Mouse (Mus musculus) gastrocnemius, postnatal 4 days (tissue): ENCODE measurements around the gene Capn12. TPM values are rescaled to one million over a fixed set of nuclear protein-coding genes. Genes with fewer than 3 reads are reported as not detected.
"Not testable (repeated sequence)": the region's sequence is repeated elsewhere in the genome, so short reads cannot be mapped to it uniquely, and the experiment has no call there.

ENCODE experiments used
- DNase-seq, 2 experiments: peaks; one replicate each; pipeline ENCODE4 v3.0.0; 2021 to 2022; ENCODE audit warnings: low spot score in 2 of 2, mixed read lengths in 2 of 2
- total RNA-seq, 2 experiments: library from RNA; stranded (reverse); gene quantifications; 2 replicates each; pipeline ENCODE4 v1.2.3; 2021

Capn12 gene
- total RNA-seq, 2 experiments from 2014 or later = 0.10 to 0.20 TPM

DNA sequence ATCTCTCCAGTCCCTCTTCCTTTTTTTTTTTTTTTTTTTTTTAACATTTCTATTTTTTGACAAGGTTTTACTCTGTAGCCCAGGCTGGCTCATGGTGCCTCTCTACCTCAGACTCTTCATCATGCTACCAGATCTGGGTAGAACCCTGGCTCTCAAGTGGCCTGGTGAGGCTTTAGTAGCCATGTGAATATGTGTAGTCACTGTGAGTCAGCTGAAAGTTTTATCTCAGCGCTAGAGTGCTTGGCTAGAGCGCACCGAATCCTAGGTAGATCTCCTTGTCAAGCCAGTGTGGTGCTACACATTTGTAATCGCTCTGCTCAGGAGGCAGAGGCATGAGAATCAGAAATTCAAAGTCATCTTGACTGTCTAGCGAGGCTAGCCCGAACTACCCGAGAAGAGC, 4.1 kb upstream of the Capn12 start:
- DNase-seq = no peak

DNA sequence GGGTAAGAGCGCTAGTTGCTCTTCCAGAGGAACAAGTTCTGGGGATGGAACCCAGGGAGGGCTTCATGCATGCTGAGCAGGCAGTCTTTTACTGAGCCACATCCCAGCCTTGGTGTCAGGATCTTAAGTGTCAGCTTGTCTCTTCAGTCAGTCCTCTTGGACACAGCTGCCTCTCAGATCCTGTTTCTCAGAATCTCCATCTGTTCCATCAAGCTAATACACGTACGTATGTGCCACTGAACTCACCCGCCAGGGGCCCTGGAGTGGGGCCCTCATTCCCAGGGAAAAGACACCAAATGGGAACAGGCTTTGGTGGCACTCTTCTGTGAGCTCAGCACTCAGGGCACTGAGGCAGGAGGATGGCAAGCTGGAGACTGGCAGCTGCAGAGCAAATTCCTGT, 3.4 kb upstream of the Capn12 start:
- DNase-seq = no peak

DNA sequence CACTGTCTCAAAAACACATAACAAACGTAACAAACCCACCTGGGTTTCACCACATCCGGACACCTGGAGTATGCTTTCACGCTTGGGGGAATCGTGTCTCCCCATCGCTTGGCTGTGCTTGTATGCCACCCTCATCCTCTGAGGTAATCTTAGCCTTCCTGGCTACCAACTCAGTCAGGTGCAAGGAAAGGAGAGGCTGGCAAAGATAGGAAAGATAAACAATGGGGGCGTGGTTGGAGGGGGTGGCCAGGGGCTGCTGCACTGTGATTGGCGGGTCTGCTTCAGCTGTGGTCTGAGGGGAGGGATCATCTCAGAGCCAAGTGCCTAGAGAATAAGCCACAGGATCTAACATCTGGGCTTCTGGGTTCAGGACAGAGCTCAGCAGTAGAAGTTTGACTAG, 1.6 kb upstream of the Capn12 start:
- DNase-seq = no peak

DNA sequence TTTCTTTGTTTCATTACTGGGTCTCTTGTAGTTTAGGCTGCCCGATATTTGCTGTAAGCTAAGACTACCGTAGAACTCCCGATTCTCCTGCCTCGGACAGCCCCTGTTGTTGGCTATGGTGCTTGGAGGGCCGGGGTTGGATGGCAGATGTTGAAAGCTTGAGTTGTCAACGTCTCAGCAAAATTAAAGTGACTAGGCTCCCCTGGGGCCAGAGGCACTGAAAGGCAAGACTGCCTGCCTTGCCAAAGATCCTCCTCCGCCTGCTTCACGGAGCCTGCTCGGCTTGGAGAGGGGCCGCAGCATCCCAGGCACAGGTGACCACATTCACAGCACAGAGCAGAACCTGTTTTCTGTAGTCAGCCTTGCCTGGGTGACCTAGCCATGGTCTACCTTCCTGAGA, 668 bp upstream of the Capn12 start:
- DNase-seq = no peak

DNA sequence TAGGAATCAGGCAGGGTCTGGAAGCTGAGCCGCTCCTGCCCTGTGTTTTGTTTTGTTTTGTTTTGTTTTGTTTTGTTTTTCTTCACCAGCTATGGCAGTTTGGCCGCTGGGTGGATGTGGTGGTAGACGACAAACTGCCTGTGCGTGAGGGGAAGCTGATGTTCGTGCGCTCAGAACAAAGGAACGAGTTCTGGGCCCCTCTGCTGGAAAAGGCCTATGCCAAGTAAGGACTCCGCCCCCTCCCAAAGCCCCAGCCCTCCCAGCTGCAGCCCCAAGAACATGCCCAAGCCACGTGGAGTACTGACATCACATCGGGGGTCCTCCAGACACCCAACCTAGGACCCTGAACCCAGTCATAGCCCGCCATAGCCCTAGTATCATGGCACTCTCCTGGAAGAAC, 1.8 kb downstream of the Capn12 start:
- no peak for DNase-seq

DNA sequence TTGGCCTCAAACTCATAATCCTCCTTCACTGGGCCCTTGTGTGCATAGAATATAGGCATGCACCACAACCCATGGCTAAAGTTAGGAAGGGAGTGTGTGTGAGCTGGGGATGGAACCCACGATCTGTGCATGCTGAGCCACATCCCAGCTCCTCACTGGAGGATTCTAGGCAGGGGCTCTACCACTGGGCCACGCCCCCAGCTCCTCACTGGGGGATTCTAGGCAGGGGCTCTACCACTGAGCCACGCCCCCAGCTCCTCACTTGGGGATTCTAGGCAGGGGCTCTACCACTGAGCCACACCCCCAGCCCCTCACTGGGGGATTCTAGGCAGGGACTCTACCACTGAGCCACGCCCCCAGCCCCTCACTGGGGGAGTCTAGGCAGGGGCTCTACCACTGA, 2.5 kb downstream of the Capn12 start:
- not testable (repeated sequence) for DNase-seq

DNA sequence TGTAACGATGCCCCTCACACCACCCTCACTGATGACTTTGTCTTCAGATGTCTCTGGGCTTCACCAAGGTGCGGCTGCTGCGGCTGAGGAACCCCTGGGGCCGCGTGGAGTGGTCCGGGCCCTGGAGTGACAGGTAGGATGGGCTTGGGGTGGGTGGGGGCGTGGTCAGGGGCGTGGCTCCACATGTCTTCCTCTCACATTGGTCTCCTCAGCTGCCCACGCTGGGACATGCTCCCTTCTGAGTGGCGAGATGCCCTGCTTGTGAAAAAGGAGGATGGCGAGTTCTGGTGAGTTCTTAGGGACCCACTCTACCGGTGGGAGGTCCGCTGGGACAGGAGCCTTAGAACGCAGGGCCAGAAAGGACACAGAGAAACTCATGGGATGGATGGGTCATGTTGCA, 5.3 kb downstream of the Capn12 start:
- DNase-seq = no peak

DNA sequence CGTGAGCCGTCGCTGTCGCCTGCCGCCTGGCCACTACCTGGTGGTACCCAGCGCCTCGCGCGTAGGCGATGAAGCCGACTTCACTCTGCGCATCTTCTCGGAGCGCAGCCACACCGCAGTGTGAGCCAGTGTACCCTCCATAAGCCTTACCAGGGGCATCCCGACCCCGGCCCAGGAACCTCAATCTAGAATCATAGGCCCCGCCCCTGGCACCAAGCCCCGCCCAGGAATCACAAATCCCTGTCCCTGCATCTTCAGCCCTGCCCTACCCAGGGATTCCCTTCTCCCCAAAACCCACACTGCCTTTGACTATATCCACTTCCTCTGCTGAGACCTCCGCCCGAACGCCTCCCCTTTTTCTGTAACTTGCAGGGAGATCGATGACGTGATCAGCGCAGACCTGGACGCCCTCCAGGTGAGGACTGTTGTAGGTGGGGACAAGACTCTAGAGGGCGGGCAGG, 7.5 kb downstream of the Capn12 start:
- no peak for DNase-seq

DNA sequence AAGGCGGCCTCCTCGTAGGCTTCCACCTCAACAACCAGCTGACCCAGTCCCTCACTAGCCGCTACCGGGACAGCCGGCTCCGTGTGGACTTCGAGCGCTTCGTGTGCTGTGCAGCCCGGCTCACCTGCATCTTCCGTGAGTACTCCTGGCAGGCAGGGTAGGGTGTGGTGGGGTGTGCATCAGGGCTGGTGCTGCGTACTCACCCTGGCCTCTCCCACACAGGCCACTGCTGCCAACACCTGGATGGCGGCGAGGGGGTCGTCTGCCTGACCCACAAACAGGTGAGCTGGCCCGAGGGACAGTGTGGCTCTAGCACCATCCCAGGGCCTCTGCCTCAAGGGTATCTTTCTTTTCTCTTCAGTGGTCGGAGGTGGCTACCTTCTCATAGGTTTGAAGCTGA, 11.4 kb downstream of the Capn12 start:
- DNase-seq = no peak

DNA sequence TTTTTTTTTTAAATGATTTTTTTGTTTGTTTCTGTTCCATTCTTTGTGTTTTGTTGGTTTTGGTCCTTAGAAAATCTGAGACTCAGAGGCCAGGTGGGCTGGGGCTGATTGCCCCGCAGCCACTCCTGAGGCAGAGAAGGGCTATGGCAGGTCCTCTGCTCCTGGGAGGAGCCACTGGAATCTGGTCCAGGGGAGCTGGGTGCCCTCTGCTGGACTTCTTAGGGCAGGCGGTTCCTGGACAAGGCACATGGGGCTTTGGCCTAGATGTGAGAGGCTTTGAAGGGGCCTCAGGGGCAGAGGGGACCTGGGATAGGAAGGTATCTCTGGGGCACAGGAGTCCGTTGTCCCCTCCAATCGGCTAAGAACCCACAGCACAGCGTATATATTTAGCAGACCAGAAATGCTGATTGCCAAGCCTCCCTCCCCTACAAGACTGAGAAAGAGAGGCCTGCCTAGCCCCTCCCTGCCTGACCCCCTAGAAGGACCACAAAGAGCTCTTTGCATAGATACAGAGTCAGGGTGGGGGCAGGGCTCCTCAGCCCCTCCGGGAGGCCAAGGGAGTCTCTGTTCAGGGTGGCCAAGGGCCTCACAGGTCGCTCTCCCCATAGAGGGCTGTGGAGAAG, 12.5 kb downstream of the Capn12 start:
- DNase-seq = peak in 1 of 2 experiments; percentile 49

DNA sequence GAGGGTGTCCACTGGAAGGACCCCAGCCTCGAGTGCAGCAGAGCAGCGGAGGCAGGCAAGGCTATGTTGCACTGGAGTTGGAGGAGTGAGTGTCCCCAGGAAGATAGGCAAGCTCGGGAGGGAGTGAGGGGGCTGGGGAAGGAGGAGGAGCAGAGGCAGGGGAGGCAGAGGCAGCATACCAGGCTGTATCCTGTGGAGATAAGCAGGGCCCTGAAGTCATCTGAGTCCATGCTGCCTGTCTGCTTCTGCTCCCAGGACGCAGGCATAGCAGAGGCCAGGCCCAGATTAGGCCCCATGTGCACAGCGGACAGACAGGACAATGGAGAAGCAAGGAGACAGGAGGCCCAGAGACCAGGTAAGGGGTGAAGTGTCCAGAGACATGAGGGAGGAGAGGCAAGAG, 13.7 kb downstream of the Capn12 start:
- DNase-seq = no peak

DNA sequence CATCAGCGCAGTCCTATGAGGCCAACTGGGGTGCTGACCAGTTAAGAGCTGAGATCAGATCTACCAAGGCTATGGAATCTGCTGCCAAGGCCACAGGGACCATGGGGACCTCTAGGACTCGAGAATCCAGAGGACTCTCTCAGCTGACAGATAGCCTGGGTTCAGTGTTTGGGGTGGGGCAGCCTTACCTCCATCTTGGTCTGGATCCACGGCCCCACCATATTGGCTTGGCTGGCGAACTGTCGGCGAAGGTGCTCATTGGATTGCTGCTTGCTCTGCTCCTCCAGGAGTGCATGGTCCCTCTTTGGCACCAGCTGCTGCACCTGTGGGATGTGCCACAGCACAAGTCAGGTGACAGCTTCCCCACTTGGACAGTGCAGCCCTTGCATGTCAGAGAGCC, 16.4 kb downstream of the Capn12 start:
- DNase-seq = no peak

DNA sequence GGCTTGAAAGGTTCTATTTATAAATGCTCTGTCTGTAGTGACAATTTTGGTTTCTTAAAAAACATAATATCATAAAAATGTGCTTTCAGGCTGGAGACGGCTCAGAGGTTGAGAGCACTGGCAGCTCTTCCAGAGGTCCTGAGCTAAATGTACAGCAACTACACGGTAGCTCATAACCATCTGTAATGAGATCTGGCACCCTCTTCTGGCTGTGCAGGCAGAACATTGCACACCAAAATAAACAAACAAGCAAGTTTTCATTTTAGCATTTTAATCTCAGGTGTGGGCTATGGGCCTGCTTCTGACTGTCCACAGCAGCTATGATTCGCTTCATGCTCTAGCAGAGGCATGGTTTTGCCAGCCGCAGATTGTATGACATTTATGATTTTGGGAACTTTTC, 18.8 kb downstream of the Capn12 start:
- DNase-seq = no peak

DNA sequence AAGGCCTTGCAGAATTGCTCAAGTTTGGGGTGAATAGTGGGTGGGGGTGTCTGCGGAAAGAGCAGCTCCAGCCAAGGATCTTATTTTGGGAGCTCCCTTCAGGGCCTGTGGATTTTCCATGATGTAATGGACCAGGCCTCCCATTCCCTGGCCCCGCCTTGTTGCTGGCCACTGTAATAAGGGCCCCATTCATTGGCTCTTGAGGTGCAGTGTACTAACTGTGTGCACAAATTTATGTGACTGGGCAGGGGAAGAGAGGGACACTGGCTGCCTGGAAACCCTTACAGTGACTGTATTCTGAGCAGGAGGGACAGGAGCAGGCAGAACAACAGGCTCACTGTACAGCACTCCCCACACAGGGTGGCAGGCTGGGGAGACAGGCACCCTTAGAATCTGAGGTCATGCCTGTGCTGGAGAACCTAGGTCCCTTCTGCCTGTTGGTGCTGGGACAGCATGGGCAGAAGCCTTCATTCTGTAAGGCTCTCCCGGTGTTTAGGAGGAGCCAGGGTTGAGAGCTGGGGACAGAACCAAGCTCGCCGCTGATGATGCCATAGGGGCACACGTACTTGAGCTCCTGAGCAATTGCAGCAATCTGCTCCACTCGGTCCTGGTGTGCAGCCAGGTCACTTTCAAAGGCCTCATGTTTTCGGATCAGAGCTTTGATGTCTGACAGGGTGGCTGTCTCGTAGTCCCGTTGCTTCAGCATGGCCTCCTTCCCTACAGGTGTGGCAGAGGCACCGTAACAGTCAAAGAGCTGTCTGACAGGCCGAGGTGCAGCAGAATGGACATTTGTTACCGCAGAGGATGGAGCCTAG, 20.3 kb downstream of the Capn12 start:
- DNase-seq = no peak

DNA sequence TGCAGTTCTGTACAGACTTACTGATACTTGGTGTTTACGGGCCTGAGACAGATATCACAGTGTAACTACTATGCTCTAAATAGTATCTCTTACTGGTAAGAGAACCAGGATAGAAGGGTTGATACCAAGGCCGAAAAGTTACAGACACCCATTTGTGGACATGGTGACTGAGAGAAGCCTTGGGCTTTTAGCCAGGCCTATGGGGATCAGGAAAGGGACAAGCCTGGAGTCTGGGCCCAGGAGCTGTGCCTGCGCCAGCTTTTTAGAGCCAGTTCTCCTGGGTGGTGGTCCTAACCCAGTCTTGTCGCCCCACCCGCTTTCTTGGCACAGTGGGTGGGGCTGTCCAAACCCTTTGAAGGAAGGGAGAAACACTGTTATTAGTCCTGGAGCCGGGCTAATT, 21.0 kb downstream of the Capn12 start:
- DNase-seq = no peak

DNA sequence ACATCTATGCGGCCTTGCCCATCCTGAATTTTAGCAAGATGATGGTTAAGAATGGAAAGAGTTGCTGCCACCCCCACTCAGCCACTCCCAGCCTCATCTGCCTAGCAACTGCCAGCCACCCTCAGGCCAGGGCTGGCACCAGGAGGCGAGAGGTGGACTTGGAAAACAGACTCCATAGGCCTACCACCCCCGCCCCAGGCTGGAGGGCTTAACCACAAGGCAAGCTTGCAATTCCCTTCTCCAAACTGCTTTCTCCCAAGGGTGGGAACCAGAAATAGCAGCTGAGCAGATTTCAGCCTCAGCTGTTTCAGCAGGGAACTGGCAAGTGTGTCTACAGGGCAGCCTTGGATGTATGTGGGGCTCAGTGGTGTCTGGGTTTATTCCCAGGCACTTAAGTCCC, 21.6 kb downstream of the Capn12 start:
- DNase-seq = no peak

DNA sequence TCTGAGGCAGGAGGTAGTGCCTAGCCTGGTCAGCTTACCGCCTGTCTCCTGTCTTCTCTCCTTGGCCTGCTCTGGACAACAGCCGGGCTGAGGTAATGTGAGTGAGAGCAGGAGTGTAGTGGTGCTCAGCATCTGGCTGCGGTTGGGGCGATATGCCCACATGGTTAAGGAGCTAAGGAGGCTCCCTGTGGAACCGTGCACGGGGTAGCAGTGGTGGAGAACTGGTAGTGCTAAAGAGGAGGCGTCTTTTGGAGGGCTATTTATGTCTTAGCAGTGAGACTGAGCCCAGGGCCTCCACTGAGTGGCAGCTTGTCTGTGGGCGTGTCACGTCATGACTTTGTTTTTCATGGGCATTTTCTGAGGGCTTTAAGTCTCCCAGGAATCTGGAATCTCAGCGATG, 22.6 kb downstream of the Capn12 start:
- no peak for DNase-seq

DNA sequence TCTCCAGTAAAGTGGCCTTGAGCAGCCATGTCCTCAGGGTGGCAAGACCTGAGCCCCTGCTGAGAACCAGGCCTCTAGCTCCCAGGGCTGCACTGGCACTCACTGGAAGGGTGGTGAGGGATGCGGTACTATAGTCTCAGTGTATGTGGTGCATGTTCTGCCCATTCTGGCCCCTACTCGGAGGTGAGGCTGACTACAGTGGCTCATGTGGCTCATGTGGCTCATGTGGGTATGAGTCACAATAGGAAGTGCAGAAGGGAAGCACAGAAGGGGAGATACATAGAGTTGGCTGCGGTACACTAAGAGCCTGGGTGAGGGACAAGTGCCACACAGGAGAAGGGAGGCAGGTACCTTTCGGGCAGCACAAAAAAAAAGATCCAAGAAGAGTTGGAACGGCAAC, 26.0 kb downstream of the Capn12 start:
- no peak for DNase-seq

DNA sequence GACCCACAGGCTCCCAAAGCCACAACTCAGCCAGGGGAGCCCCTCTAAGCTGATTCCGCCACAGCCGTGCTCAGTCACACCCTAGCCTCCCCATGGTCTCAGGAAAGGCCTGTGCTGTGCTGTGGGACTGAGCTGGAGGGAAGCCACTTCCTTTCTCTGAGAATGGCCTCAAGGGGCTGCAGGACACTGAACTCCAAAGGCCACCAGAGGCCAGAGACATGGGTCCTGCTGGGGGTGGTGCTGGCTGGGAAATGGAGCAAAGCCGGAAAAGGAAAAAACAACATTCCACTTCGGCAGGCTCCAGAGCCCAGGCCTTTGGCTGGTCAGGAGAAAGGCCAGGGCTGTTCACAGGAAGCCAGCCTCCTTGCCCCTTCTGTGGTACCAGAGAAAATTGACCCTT, 30.4 kb downstream of the Capn12 start:
- DNase-seq = no peak

DNA sequence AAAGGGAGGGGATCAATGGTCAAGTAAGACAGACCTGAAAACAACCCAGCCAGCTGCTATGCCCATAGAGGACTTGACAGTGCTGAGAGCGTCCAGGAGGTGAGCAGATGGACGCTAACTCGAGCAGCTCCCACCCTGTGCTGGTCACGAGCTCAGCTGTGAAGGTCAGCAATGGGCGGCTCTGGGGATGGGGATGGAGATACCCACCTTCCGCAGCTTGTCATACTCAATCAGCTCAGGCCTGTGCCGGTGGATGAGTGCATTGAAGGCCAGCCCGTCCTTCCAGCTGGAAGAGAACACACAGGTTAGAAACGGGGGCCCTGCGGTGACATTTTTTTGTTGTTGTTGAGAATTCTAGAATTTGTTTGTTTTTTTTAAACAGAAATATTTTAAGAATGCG, 31.9 kb downstream of the Capn12 start:
- DNase-seq = no peak

DNA sequence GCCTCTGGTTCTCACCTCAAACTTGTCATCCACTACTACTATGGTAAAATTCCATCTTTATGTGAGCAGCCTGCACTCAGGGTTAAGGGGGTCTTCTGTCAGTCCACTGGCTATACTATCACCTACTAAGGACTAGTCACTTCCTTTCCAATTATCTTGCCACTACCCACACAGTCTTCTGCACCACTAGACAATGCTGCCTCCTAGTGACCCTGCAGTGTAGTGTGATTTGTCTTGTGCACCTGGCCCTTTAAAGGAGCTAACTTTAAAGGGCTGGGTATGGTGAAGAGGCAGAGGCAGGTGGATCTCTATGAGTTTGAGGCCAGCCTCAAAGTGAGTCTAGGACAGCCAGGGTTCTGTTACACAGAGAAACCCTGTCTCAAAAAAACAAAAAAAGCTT, 35.3 kb downstream of the Capn12 start:
- DNase-seq = no peak

DNA sequence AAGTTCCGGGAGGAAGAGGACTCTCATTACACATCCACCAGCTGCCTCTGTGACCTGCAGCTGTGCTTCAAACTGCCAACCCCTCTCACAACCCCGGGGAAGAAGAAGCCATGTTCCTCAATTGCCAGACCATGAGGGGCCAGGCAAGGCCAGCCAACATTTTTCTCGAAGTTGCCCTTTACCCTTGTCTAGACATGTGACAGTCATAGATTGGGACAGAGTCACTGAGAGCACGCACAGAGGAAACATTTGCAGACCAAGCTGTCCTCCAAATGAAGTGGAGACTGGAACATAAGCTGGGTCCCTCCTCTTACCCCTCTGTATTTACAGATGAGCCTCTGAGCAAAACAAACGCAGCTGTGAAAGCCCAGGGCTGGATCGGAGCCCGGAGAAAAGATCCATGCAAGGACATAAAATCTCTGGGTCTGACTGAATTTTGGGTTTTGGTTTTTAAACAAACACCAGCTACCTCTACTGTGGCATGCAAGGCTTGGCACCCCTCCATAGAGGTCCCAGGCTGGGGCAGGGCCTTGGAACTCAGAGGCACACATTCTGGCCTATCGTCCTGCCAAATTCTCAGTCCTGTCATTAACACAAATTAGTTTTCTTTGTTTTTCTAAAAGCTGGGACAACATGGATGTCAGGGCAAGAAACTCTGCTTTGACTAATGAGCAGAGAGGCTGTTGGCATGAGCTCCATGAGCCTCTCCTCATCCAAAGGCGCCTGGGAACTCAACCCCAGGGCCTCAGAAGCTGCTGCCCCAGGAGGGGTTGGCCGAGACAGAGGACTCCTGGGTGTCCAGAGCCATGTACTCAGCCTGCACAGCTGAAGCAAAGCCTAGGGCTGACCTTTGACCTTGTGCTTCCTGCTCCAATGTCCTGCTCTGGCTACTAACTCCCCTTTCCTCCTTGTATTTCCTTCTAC, 36.5 kb downstream of the Capn12 start:
- DNase-seq = peak; percentile 62 to 86
